Mouse (Mus musculus) cerebellum, adult 2 months (tissue): ENCODE measurements around the gene Habp4.

Experiments used
- CTCF ChIP-seq: fragments of 200-500 bp; IDR thresholded peaks from 2 replicates; pipeline ENCODE4 v1.5.1; 2011; ENCODE audit warnings: low read depth, mild to moderate bottlenecking, control low read depth, low read length, moderate library complexity, borderline replicate concordance; ENCODE audit not compliant: insufficient read depth
- POLR2A ChIP-seq: fragments of 200-500 bp; IDR thresholded peaks from 2 replicates; pipeline ENCODE4 v1.6.1; 2011; ENCODE audit warnings: low read length, control low read depth, borderline replicate concordance; ENCODE audit not compliant: insufficient read depth

GRCm38 (mm10) chr13:64183583-64183982 is 22.0 kb downstream of the Habp4 start:
- no peak for TF ChIP-seq POLR2A
- no peak for TF ChIP-seq CTCF
